Mouse (Mus musculus) neural tube, embryonic 15.5 days (tissue): ENCODE measurements around the gene Adssl1. TPM values are rescaled to one million over a fixed set of nuclear protein-coding genes. Genes with fewer than 3 reads are reported as not detected.

Source experiments
- ATAC-seq: fragments of 200-750 bp; cut with Nextera tagmentation; 2 replicates; pipeline ENCODE4 v1.8.0; 2017; ENCODE audit warnings: mild to moderate bottlenecking, moderate TSS enrichment, moderate library complexity; ENCODE audit not compliant: low FRiP score
- H3K27ac ChIP-seq: fragments of 300-500 bp; sonication (generic); replicated peaks from 2 replicates; pipeline ENCODE4 v1.5.1; 2015; ENCODE audit warnings: mild to moderate bottlenecking, inconsistent platforms
- H3K27me3 ChIP-seq: fragments of 300-500 bp; sonication (generic); replicated peaks from 2 replicates; pipeline ENCODE4 v1.6.1; 2015; ENCODE audit warnings: inconsistent platforms
- H3K36me3 ChIP-seq: fragments of 300-500 bp; sonication (generic); 2 replicates; pipeline ENCODE4 v1.6.1; 2015; ENCODE audit warnings: inconsistent platforms
- H3K4me1 ChIP-seq: fragments of 300-500 bp; sonication (generic); 2 replicates; pipeline ENCODE4 v1.6.1; 2015; ENCODE audit warnings: inconsistent platforms
- H3K4me2 ChIP-seq: fragments of 300-500 bp; sonication (generic); 2 replicates; pipeline ENCODE4 v1.6.1; 2015; ENCODE audit warnings: inconsistent platforms, mild to moderate bottlenecking, moderate library complexity
- H3K4me3 ChIP-seq: fragments of 300-500 bp; sonication (generic); replicated peaks from 2 replicates; pipeline ENCODE4 v1.5.1; 2015; ENCODE audit warnings: mild to moderate bottlenecking, inconsistent platforms
- H3K9ac ChIP-seq: fragments of 300-500 bp; sonication (generic); replicated peaks from 2 replicates; pipeline ENCODE4 v1.6.1; 2015; ENCODE audit warnings: mild to moderate bottlenecking, inconsistent platforms
- H3K9me3 ChIP-seq: fragments of 300-500 bp; sonication (generic); replicated peaks from 2 replicates; pipeline ENCODE4 v1.6.1; 2016; ENCODE audit warnings: inconsistent platforms
- WGBS: fragments of 180-500 bp; shearing (Covaris S2); methylation state at CpG from one replicate; pipeline ENCODE4 v1.1.7; 2015; ENCODE audit warnings: mixed read lengths; 5-methylcytosine and 5-hydroxymethylcytosine counted together
- polyA plus RNA-seq: library from polyadenylated mRNA; unstranded; fragments of >200 nt; fragmentation: Nextera tagmentation; extraction: Ambion mirVana; gene quantifications from 2 replicates; pipeline ENCODE4 v1.2.1, GENCODE M21; 2015

Adssl1 gene
- polyA plus RNA-seq, 1 experiment from 2014 or later = 7.6 TPM

DNA sequence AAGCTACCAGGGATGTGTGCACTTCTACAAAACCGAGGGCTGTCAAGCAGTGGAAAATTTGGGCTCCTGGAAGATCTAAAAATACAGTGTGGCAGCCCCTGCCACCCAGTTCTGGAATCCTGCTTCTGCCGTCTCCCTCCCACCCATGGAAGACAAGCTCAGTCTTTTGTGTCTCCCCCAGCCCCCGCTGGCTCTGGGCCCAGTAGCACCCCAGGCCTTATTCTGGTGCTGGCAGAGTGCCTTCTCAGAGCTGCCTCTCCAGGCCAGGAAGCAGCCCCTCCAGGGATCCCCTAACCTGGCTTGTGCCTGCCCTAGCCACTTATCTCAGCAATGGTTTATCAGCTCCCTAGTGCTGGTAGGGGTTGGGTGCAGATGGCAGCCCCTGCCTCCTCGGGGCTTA lies 24.9 kb upstream of the Adssl1 start:
- H3K4me2 ChIP-seq = no peak overlapping the region
- WGBS = 41% methylated on average over 4 of the region's 4 CpGs

GRCm38 (mm10) chr12:112595626-112596025 lies 24.2 kb upstream of the Adssl1 start:
- H3K9ac ChIP-seq = no peak overlapping the region
- H3K36me3 ChIP-seq = no peaks in the 10 kb centered on the region
- no peaks in the 10 kb centered on the region for H3K9me3 ChIP-seq
- peaks cover 2% of the 10 kb centered on the region; the same call in 1 of the 2 replicates for H3K27me3 ChIP-seq
- H3K27ac ChIP-seq = no peak overlapping the region
- no peak overlapping the region for H3K4me3 ChIP-seq
- WGBS = 82% methylated on average over 4 of the region's 4 CpGs
- H3K4me1 ChIP-seq = peaks cover 29% of the 10 kb centered on the region
- H3K4me2 ChIP-seq = no peak overlapping the region
- no peak for ATAC-seq

More for the DNA sequence above, 24.9 kb upstream of the Adssl1 start:
- H3K4me3 ChIP-seq = no peak overlapping the region
- no peak for ATAC-seq
- 0 out of 2 replicates have a peak overlapping the region, but pooled peaks have one; percentile 3 for H3K27ac ChIP-seq
- H3K27me3 ChIP-seq = peaks cover 9% of the 10 kb centered on the region; the same call in 1 of the 2 replicates
- H3K9me3 ChIP-seq = no peaks in the 10 kb centered on the region
- no peaks in the 10 kb centered on the region for H3K36me3 ChIP-seq
- H3K4me1 ChIP-seq = peaks cover 29% of the 10 kb centered on the region
- H3K9ac ChIP-seq = 0 out of 2 replicates have a peak overlapping the region, but pooled peaks have one; percentile 10

DNA sequence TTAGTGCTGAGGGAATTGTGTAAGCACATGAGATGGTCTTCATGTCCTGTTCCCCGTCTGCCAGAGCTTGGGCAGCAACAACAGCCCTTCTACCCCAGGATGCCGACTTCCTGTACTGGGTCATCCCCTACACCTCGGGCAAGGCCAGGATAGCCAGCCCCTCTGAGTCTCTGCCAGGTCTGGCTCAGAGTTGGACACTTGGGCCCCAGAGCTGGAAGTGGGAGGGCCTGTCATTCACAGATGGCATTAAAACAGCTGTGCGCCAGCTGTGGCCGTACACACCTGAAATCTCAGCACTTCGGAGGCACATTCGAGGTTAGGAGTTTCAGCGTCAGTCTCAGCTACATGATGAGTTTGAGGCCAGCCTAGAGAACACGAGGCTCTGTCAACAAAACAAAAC lies 23.4 kb upstream of the Adssl1 start:
- no peak for ATAC-seq
- Histone ChIP-seq H3K27ac (no peak overlapping the region), H3K27me3 (no peaks in the 10 kb centered on the region), H3K9ac (no peak overlapping the region), H3K9me3 (no peaks in the 10 kb centered on the region), H3K36me3 (no peaks in the 10 kb centered on the region), H3K4me2 (no peak overlapping the region), H3K4me3 (no peak overlapping the region), H3K4me1 (peaks cover 29% of the 10 kb centered on the region)
- 85% methylated on average over 9 of the region's 9 CpGs for WGBS

DNA sequence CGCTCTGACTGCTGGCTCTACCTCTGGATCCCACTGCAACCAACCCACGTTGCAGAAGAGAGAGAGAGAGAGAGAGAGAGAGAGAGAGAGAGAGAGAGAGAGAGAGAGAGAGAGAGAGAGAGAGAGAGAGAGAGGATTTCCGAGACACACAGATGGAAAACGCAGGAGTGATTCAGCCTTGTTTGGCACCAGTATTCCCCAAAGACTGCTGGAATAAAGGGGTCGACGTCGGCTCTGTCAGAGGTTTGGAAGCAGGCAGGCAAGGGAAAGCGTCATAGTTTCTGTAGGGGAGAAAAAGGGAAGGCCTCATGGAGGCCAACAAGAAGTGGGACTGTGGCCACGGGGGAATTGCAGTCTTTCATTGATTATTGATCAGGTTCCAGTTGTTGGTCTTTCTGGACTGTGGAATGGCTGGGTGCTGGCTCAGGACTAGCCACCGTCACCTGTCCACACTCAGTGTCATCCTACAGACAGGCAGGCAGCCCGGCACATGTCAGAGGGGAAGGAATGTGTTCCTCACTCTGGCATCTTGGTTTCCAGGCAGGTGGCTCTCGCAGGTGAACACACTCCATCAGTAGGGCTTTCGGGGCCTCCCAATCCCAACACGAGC lies 22.8 kb upstream of the Adssl1 start:
- no peak overlapping the region for H3K9ac ChIP-seq
- H3K4me3 ChIP-seq = no peak overlapping the region
- no peaks in the 10 kb centered on the region for H3K9me3 ChIP-seq
- no peak for ATAC-seq
- H3K27me3 ChIP-seq = no peaks in the 10 kb centered on the region
- H3K4me2 ChIP-seq = no peak overlapping the region
- WGBS = 73% methylated on average over 14 of the region's 14 CpGs
- no peak overlapping the region for H3K27ac ChIP-seq
- no peaks in the 10 kb centered on the region for H3K36me3 ChIP-seq
- H3K4me1 ChIP-seq = peaks cover 29% of the 10 kb centered on the region

DNA sequence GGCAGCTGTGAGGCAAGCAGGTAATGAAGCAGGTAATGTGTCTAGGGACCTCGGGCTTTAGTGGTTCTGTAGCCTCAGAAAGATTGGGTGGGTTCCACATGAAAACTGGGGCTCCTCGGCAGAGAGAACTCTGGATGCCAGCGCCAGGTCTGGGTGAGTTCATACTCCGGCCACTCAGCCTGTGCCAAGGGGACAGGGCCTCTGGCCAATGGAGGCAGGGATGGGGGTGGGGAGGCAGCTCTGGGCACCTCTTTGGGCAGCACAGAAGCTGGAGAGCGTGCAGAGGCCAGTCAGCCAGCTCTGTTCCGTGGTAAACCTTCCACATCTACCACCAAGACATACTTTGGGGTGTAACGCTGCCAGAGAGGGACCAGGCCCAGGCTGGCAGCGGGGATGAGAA lies 22.2 kb upstream of the Adssl1 start:
- WGBS = 85% methylated on average over 8 of the region's 8 CpGs
- no peak for ATAC-seq
- Histone ChIP-seq H3K4me2 (no peak overlapping the region), H3K27me3 (no peaks in the 10 kb centered on the region), H3K9ac (no peak overlapping the region), H3K4me1 (peaks cover 29% of the 10 kb centered on the region), H3K27ac (no peak overlapping the region), H3K9me3 (no peaks in the 10 kb centered on the region), H3K36me3 (no peaks in the 10 kb centered on the region), H3K4me3 (no peak overlapping the region)

DNA sequence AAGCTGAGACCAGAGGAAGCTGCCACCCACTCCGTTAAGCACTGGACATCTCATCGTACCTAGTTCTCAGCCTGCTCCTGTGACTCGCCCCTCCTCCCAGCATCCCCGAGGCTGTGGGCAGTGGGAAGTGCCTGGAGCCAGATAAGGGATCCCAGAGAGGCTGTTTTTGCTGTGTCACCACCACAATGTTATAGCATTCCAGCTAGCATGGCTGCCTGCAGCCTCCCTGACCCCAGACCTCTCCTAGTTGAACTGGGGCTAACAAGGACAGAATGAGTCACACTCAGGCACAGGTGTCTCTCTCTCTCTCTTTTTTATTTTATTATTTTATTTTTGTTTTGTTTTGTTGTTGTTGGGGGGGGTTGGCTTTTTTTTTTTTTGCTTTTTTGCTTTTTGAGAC lies 20.6 kb upstream of the Adssl1 start:
- H3K9me3 ChIP-seq = no peaks in the 10 kb centered on the region
- peaks cover 20% of the 10 kb centered on the region for H3K4me1 ChIP-seq
- 42% methylated on average over 4 of the region's 4 CpGs for WGBS
- H3K9ac ChIP-seq = no peak overlapping the region
- H3K36me3 ChIP-seq = no peaks in the 10 kb centered on the region
- no peak overlapping the region for H3K27ac ChIP-seq
- no peak overlapping the region for H3K4me3 ChIP-seq
- H3K4me2 ChIP-seq = no peak overlapping the region
- H3K27me3 ChIP-seq = no peaks in the 10 kb centered on the region
- ATAC-seq = no peak

GRCm38 (mm10) chr12:112599942-112600611 lies 19.8 kb upstream of the Adssl1 start:
- ATAC-seq = no peak

GRCm38 (mm10) chr12:112604022-112604421 lies 15.8 kb upstream of the Adssl1 start:
- WGBS = 87% methylated on average over 5 of the region's 5 CpGs
- H3K9ac ChIP-seq = no peak overlapping the region
- no peak overlapping the region for H3K27ac ChIP-seq
- H3K4me3 ChIP-seq = no peak overlapping the region
- no peaks in the 10 kb centered on the region for H3K27me3 ChIP-seq
- H3K4me1 ChIP-seq = peaks cover 5% of the 10 kb centered on the region; the same call in 1 of the 2 replicates
- no peak overlapping the region for H3K4me2 ChIP-seq
- no peaks in the 10 kb centered on the region for H3K36me3 ChIP-seq
- no peaks in the 10 kb centered on the region for H3K9me3 ChIP-seq
- no peak for ATAC-seq

More at GRCm38 (mm10) chr12:112599942-112600611, 19.8 kb upstream of the Adssl1 start:
- Histone ChIP-seq H3K27ac (no peak overlapping the region), H3K4me2 (no peak overlapping the region), H3K9ac (no peak overlapping the region), H3K27me3 (no peaks in the 10 kb centered on the region), H3K4me1 (peaks cover 14% of the 10 kb centered on the region), H3K36me3 (no peaks in the 10 kb centered on the region), H3K4me3 (no peak overlapping the region), H3K9me3 (no peaks in the 10 kb centered on the region)
- 80% methylated on average over 30 of the region's 30 CpGs for WGBS

- Histone ChIP-seq H3K9ac (no peak overlapping the region), H3K36me3 (no peaks in the 10 kb centered on the region), H3K4me1 (peaks cover 5% of the 10 kb centered on the region; the same call in 1 of the 2 replicates), H3K9me3 (no peaks in the 10 kb centered on the region), H3K27me3 (no peaks in the 10 kb centered on the region), H3K4me2 (no peak overlapping the region), H3K27ac (no peak overlapping the region), H3K4me3 (no peak overlapping the region)
- WGBS = 62% methylated on average over 20 of the region's 20 CpGs
- peak; percentile 49; the same call in 1 of the 2 replicates for ATAC-seq
These were observed 14.9 kb upstream of the Adssl1 start for GRCm38 (mm10) chr12:112604709-112605649.

DNA sequence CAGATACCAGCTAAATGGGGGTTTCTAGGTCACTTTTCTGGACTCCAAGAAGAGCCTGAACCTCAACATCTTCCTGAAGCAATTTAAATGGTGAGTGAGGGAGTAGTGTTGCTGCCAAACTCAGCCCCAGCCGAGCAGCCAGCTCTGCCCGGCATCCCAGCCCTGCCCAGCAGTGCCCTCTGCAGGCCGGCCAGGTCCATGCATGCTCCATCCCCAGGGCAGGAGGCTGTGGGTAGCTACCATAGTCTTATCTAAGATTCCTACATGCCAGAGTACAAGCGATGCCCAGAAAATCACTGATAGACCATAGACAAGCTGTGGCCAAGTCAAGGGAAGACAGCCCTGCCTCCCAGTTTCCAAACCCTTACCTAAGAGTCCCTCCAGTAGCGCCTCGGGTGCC lies 14.1 kb upstream of the Adssl1 start:
- Histone ChIP-seq H3K36me3 (no peaks in the 10 kb centered on the region), H3K4me3 (no peak overlapping the region), H3K27ac (no peak overlapping the region), H3K4me1 (peaks cover 5% of the 10 kb centered on the region; the same call in 1 of the 2 replicates), H3K4me2 (no peak overlapping the region), H3K27me3 (no peaks in the 10 kb centered on the region), H3K9me3 (no peaks in the 10 kb centered on the region), H3K9ac (no peak overlapping the region)
- peak; percentile 59; the same call in 1 of the 2 replicates for ATAC-seq
- WGBS = 45% methylated on average over 6 of the region's 6 CpGs

GRCm38 (mm10) chr12:112606998-112607397 lies 12.8 kb upstream of the Adssl1 start:
- Histone ChIP-seq H3K27me3 (no peaks in the 10 kb centered on the region), H3K36me3 (no peaks in the 10 kb centered on the region), H3K9me3 (no peaks in the 10 kb centered on the region), H3K4me2 (no peak overlapping the region), H3K4me1 (peaks cover 5% of the 10 kb centered on the region; the same call in 1 of the 2 replicates), H3K9ac (no peak overlapping the region), H3K27ac (no peak overlapping the region), H3K4me3 (no peak overlapping the region)
- 71% methylated on average over 6 of the region's 6 CpGs for WGBS
- ATAC-seq = no peak
